Mouse (Mus musculus): ENCODE results near the gene Hpn.

- TF ChIP-seq POLR2A (IDR thresholded peaks at IDR 0.05; ENCODE audit: low read depth, low read length) (no peak), CTCF (IDR thresholded peaks at IDR 0.05; ENCODE audit: extremely low read depth, insufficient read depth, insufficient read length, insufficient replicate concordance) (no peak)
Observed at GRCm38 (mm10) chr7:31085171-31085570, 29.9 kb downstream of the Hpn start.
